Mouse (Mus musculus) cortical plate, adult 2 months (tissue): ENCODE measurements around the gene Napsa.

ENCODE experiments used
- CTCF ChIP-seq: fragments of 200-500 bp; IDR thresholded peaks from 2 replicates; pipeline ENCODE4 v1.5.1; 2011; ENCODE audit warnings: mild to moderate bottlenecking, control low read depth, low read length; ENCODE audit not compliant: insufficient read depth; ENCODE audit errors: extremely low read depth
- POLR2A ChIP-seq: fragments of 200-500 bp; IDR thresholded peaks from 2 replicates; pipeline ENCODE4 v1.6.1; 2011; ENCODE audit warnings: mild to moderate bottlenecking, low read length, control low read depth; ENCODE audit not compliant: insufficient read depth; ENCODE audit errors: extremely low read depth

GRCm38 (mm10) chr7:44590402-44591347, 18.5 kb downstream of the Napsa start, which contains the start of gene Kcnc3:
- TF ChIP-seq CTCF = no peak
- TF ChIP-seq POLR2A = peak; percentile 73
